Mouse (Mus musculus): ENCODE measurements around the gene Igsf11. TPM values are rescaled to one million over a fixed set of nuclear protein-coding genes. Genes with fewer than 3 reads are reported as not detected.

The Igsf11 gene
- polyA plus RNA-seq, 1 experiment from 2014 or later = 5.0 TPM

- H3K4me3 ChIP-seq = no peak overlapping the region
- no peaks in the 10 kb centered on the region for H3K36me3 ChIP-seq
- no peak overlapping the region for H3K27ac ChIP-seq
- H3K9ac ChIP-seq = no peak overlapping the region
- H3K4me1 ChIP-seq = peaks cover 9% of the 10 kb centered on the region
- peaks cover 2% of the 10 kb centered on the region; the same call in 1 of the 2 replicates for H3K27me3 ChIP-seq
- H3K4me2 ChIP-seq (replicated peaks) = no peak overlapping the region
- 78% methylated on average over 9 of the region's 9 CpGs for WGBS
- H3K9me3 ChIP-seq (replicated peaks) = no peaks in the 10 kb centered on the region
- ATAC-seq (ENCODE audit: low FRiP score) = no peak
These were observed 15.8 kb downstream of the Igsf11 start for GRCm38 (mm10) chr16:38908304-38908703.

GRCm38 (mm10) chr16:38909506-38909905, 17.0 kb downstream of the Igsf11 start:
- no peak for ATAC-seq (ENCODE audit: low FRiP score)
- Histone ChIP-seq H3K36me3 (no peaks in the 10 kb centered on the region), H3K4me3 (no peak overlapping the region), H3K9ac (no peak overlapping the region), H3K4me1 (peaks cover 6% of the 10 kb centered on the region), H3K27ac (no peak overlapping the region), H3K4me2 (replicated peaks) (no peak overlapping the region), H3K9me3 (replicated peaks) (no peaks in the 10 kb centered on the region), H3K27me3 (no peaks in the 10 kb centered on the region)
- WGBS = 63% methylated on average over 12 of the region's 12 CpGs

GRCm38 (mm10) chr16:38910088-38910487, 17.6 kb downstream of the Igsf11 start:
- no peaks in the 10 kb centered on the region for H3K9me3 ChIP-seq (replicated peaks)
- no peaks in the 10 kb centered on the region for H3K27me3 ChIP-seq
- no peaks in the 10 kb centered on the region for H3K36me3 ChIP-seq
- H3K4me2 ChIP-seq (replicated peaks) = no peak overlapping the region
- 86% methylated on average over 8 of the region's 8 CpGs for WGBS
- H3K4me1 ChIP-seq = peaks cover 6% of the 10 kb centered on the region
- no peak for ATAC-seq (ENCODE audit: low FRiP score)
- no peak overlapping the region for H3K27ac ChIP-seq
- no peak overlapping the region for H3K4me3 ChIP-seq
- no peak overlapping the region for H3K9ac ChIP-seq

- Histone ChIP-seq H3K36me3 (no peaks in the 10 kb centered on the region), H3K9ac (no peak overlapping the region), H3K4me1 (no peaks in the 10 kb centered on the region), H3K27ac (no peak overlapping the region), H3K4me3 (no peak overlapping the region), H3K4me2 (replicated peaks) (no peak overlapping the region), H3K27me3 (no peaks in the 10 kb centered on the region), H3K9me3 (replicated peaks) (no peaks in the 10 kb centered on the region)
- 92% methylated on average over 4 of the region's 4 CpGs for WGBS
- ATAC-seq (ENCODE audit: low FRiP score) = no peak
These were observed 23.0 kb downstream of the Igsf11 start for GRCm38 (mm10) chr16:38915451-38915850.

GRCm38 (mm10) chr16:38916053-38916786, 23.7 kb downstream of the Igsf11 start:
- H3K4me1 ChIP-seq = no peaks in the 10 kb centered on the region
- no peaks in the 10 kb centered on the region for H3K27me3 ChIP-seq
- H3K9me3 ChIP-seq (replicated peaks) = no peaks in the 10 kb centered on the region
- H3K9ac ChIP-seq = no peak overlapping the region
- H3K4me2 ChIP-seq (replicated peaks) = no peak overlapping the region
- 94% methylated on average over 12 of the region's 12 CpGs for WGBS
- H3K36me3 ChIP-seq = no peaks in the 10 kb centered on the region
- no peak for ATAC-seq (ENCODE audit: low FRiP score)
- no peak overlapping the region for H3K4me3 ChIP-seq
- H3K27ac ChIP-seq = no peak overlapping the region

- Histone ChIP-seq H3K27ac (no peak overlapping the region), H3K9ac (no peak overlapping the region), H3K9me3 (replicated peaks) (no peaks in the 10 kb centered on the region), H3K27me3 (no peaks in the 10 kb centered on the region), H3K4me2 (replicated peaks) (no peak overlapping the region), H3K4me1 (no peaks in the 10 kb centered on the region), H3K36me3 (no peaks in the 10 kb centered on the region), H3K4me3 (no peak overlapping the region)
- ATAC-seq (ENCODE audit: low FRiP score) = no peak
- WGBS = 81% methylated on average over 5 of the region's 5 CpGs
These were observed 24.4 kb downstream of the Igsf11 start for GRCm38 (mm10) chr16:38916885-38917284.

GRCm38 (mm10) chr16:38918121-38918520, 25.6 kb downstream of the Igsf11 start:
- Histone ChIP-seq H3K4me2 (replicated peaks) (no peak overlapping the region), H3K27ac (no peak overlapping the region), H3K4me3 (no peak overlapping the region), H3K9me3 (replicated peaks) (no peaks in the 10 kb centered on the region), H3K4me1 (0 out of 2 replicates have a peak, but pooled peaks cover 3% of the 10 kb centered on the region), H3K27me3 (no peaks in the 10 kb centered on the region), H3K9ac (no peak overlapping the region), H3K36me3 (no peaks in the 10 kb centered on the region)
- no peak for ATAC-seq (ENCODE audit: low FRiP score)
- 89% methylated on average over 2 of the region's 2 CpGs for WGBS

- H3K4me3 ChIP-seq = no peak overlapping the region
These were observed 28.0 kb downstream of the Igsf11 start for GRCm38 (mm10) chr16:38920488-38920887.

GRCm38 (mm10) chr16:38924940-38925339, 32.5 kb downstream of the Igsf11 start:
- Histone ChIP-seq H3K4me1 (0 out of 2 replicates have a peak, but pooled peaks cover 6% of the 10 kb centered on the region), H3K27ac (no peak overlapping the region), H3K27me3 (no peaks in the 10 kb centered on the region), H3K4me3 (no peak overlapping the region), H3K36me3 (no peaks in the 10 kb centered on the region), H3K9ac (no peak overlapping the region), H3K4me2 (replicated peaks) (0 out of 2 replicates have a peak overlapping the region, but pooled peaks have one; percentile 13), H3K9me3 (replicated peaks) (no peaks in the 10 kb centered on the region)
- whole genome bisulfite sequencing = 58% methylated on average over 13 of the region's 13 CpGs
- peak; percentile 60 for ATAC-seq (ENCODE audit: low FRiP score)

More at GRCm38 (mm10) chr16:38920488-38920887, 28.0 kb downstream of the Igsf11 start:
- Histone ChIP-seq H3K9me3 (replicated peaks) (no peaks in the 10 kb centered on the region), H3K4me1 (0 out of 2 replicates have a peak, but pooled peaks cover 6% of the 10 kb centered on the region), H3K36me3 (no peaks in the 10 kb centered on the region), H3K27me3 (no peaks in the 10 kb centered on the region), H3K4me2 (replicated peaks) (no peak overlapping the region), H3K9ac (no peak overlapping the region), H3K27ac (no peak overlapping the region)
- ATAC-seq (ENCODE audit: low FRiP score) = no peak
- 82% methylated on average over 5 of the region's 5 CpGs for WGBS

- Histone ChIP-seq H3K9me3 (replicated peaks) (no peaks in the 10 kb centered on the region), H3K4me3 (no peak overlapping the region), H3K27me3 (no peaks in the 10 kb centered on the region), H3K9ac (no peak overlapping the region), H3K4me2 (replicated peaks) (no peak overlapping the region), H3K27ac (no peak overlapping the region), H3K36me3 (no peaks in the 10 kb centered on the region), H3K4me1 (0 out of 2 replicates have a peak, but pooled peaks cover 3% of the 10 kb centered on the region)
- 90% methylated on average over 7 of the region's 7 CpGs for WGBS
- ATAC-seq (ENCODE audit: low FRiP score) = no peak
These were observed 36.3 kb downstream of the Igsf11 start for GRCm38 (mm10) chr16:38928760-38929159.

GRCm38 (mm10) chr16:38931519-38931918, 39.0 kb downstream of the Igsf11 start:
- no peak overlapping the region for H3K27ac ChIP-seq
- no peak overlapping the region for H3K9ac ChIP-seq
- H3K4me2 ChIP-seq (replicated peaks) = no peak overlapping the region
- H3K36me3 ChIP-seq = no peaks in the 10 kb centered on the region
- H3K4me3 ChIP-seq = no peak overlapping the region
- 86% methylated on average over 6 of the region's 6 CpGs for WGBS
- no peak for ATAC-seq (ENCODE audit: low FRiP score)
- no peaks in the 10 kb centered on the region for H3K4me1 ChIP-seq
- no peaks in the 10 kb centered on the region for H3K9me3 ChIP-seq (replicated peaks)
- no peaks in the 10 kb centered on the region for H3K27me3 ChIP-seq

GRCm38 (mm10) chr16:38940805-38941204, 48.3 kb downstream of the Igsf11 start:
- H3K9ac ChIP-seq = no peak overlapping the region
- peak overlapping the region; percentile 72 for H3K27ac ChIP-seq
- H3K36me3 ChIP-seq = no peaks in the 10 kb centered on the region
- ATAC-seq (ENCODE audit: low FRiP score) = peak; percentile 42; the same call in 1 of the 2 replicates
- no peak overlapping the region for H3K4me3 ChIP-seq
- H3K27me3 ChIP-seq = no peaks in the 10 kb centered on the region
- H3K4me2 ChIP-seq (replicated peaks) = no peak overlapping the region
- WGBS = 38% methylated on average over 3 of the region's 3 CpGs
- 0 out of 2 replicates have a peak, but pooled peaks cover 5% of the 10 kb centered on the region for H3K9me3 ChIP-seq (replicated peaks)
- H3K4me1 ChIP-seq = peaks cover 27% of the 10 kb centered on the region

- H3K4me1 ChIP-seq = peaks cover 31% of the 10 kb centered on the region
- H3K4me3 ChIP-seq = no peak overlapping the region
- H3K4me2 ChIP-seq (replicated peaks) = no peak overlapping the region
- peak; percentile 74 for ATAC-seq (ENCODE audit: low FRiP score)
- H3K9me3 ChIP-seq (replicated peaks) = 0 out of 2 replicates have a peak, but pooled peaks cover 5% of the 10 kb centered on the region
- WGBS = 20% methylated on average over 6 of the region's 6 CpGs
- H3K27me3 ChIP-seq = no peaks in the 10 kb centered on the region
- H3K27ac ChIP-seq = peak overlapping the region; percentile 72; the same call in 1 of the 2 replicates
- no peak overlapping the region for H3K9ac ChIP-seq
- no peaks in the 10 kb centered on the region for H3K36me3 ChIP-seq
These were observed 48.8 kb downstream of the Igsf11 start for GRCm38 (mm10) chr16:38941275-38941674.

All from hindbrain, embryonic 12.5 days (tissue).